Comparison of ENCODE assay signal across 21 mouse cellular contexts in the genomic region with DNA sequence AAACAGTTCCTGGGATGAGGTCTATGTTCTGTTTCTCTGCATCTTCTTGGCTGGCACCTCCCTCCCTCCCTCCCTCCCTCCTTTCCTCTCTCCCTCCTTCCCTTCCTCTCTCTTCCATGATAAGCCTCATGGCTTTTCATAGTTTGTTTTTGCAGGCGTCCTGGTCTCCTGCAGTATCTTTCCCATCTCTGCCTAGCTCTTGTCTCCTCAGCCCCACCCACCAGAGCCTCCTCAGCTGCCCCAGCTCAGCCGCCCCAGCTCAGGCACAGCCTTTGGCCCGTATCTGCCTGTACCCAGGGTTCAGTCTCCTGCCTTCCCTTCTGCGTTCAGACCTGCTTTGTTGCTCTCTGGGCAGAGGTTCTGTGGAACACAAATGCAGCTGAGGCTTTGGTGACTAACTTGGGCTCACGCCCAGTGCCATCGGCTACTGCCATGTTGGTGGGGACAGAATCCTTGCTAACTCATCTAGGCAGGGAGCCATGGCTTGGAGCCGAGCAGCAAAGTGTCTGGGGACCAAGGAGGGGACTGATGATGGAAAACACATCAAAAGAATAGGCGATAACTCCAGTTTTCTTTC.
DNase-seq lines count a peak whose midpoint lies in the region; ATAC-seq and TF ChIP-seq lines count a peak whose summit lies in the region.
"Had no signal": no experiment of that assay in that cellular context is flagged by ENCODE, and none has a peak within 500 bp of the region (broad histone marks: within the 10 kb centered on the region; RNA-seq: fewer than 3 reads in every experiment).

No protein-coding gene starts in this region.

- no peak overlapping the region for H3K4me2 ChIP-seq in forebrain, embryonic 14.5 days (ENCODE audit: low read length)
- H3K4me2 ChIP-seq in forebrain, embryonic 13.5 days: no peak overlapping the region
- no peak overlapping the region for H3K4me2 ChIP-seq in hindbrain, postnatal 0 days (ENCODE audit: low read depth, low read length)
- no peak overlapping the region for H3K4me2 ChIP-seq in hindbrain, embryonic 12.5 days (replicated peaks)
- no peak overlapping the region for H3K4me2 ChIP-seq in midbrain, embryonic 16.5 days (ENCODE audit: low read length)
- no peak overlapping the region for H3K4me2 ChIP-seq in midbrain, embryonic 14.5 days (ENCODE audit: low read length)
- H3K4me2 ChIP-seq: liver, embryonic 15.5 days; midbrain, embryonic 12.5 days; neural tube, embryonic 15.5 days had no signal

- no peak for TF ChIP-seq CTCF in hindbrain, postnatal 0 days (IDR thresholded peaks at IDR 0.05; ENCODE audit: low read depth)
- no peak for TF ChIP-seq CTCF in brain, embryonic 14.5 days (IDR thresholded peaks at IDR 0.05; ENCODE audit: borderline replicate concordance, extremely low read depth, insufficient read depth, insufficient read length)

- H3K27ac ChIP-seq in forebrain, embryonic 14.5 days (ENCODE audit: low read depth, low read length): no peak overlapping the region
- H3K27ac ChIP-seq in forebrain, embryonic 13.5 days: no peak overlapping the region
- H3K27ac ChIP-seq in hindbrain, postnatal 0 days: no peak overlapping the region
- H3K27ac ChIP-seq in hindbrain, embryonic 12.5 days: no peak overlapping the region
- H3K27ac ChIP-seq in midbrain, embryonic 16.5 days (ENCODE audit: low read length): no peak overlapping the region; the same call in 1 of the 2 replicates
- H3K27ac ChIP-seq in midbrain, embryonic 14.5 days (replicated peaks; ENCODE audit: low read depth, low read length): no peak overlapping the region
- H3K27ac ChIP-seq: heart, adult 2 months; liver, embryonic 15.5 days; macrophage; midbrain, embryonic 12.5 days; neural tube, embryonic 15.5 days had no signal

- H3K4me1 ChIP-seq in forebrain, embryonic 14.5 days (ENCODE audit: control insufficient read depth, insufficient read depth, low read length): no peaks in the 10 kb centered on the region
- peaks cover 8% of the 10 kb centered on the region for H3K4me1 ChIP-seq in forebrain, embryonic 13.5 days
- no peaks in the 10 kb centered on the region for H3K4me1 ChIP-seq in hindbrain, postnatal 0 days (ENCODE audit: insufficient read depth, low read length)
- 0 out of 2 replicates have a peak, but pooled peaks cover 2% of the 10 kb centered on the region for H3K4me1 ChIP-seq in hindbrain, embryonic 12.5 days
- H3K4me1 ChIP-seq in midbrain, embryonic 16.5 days (ENCODE audit: control insufficient read depth, insufficient read depth, low read length): peaks cover 6% of the 10 kb centered on the region; the same call in 1 of the 2 replicates
- no peaks in the 10 kb centered on the region for H3K4me1 ChIP-seq in midbrain, embryonic 14.5 days (ENCODE audit: control insufficient read depth, insufficient read depth, low read length)
- H3K4me1 ChIP-seq: liver, embryonic 15.5 days; midbrain, embryonic 12.5 days had no signal

- H3K9ac ChIP-seq in forebrain, embryonic 14.5 days (ENCODE audit: low read length): no peak overlapping the region
- H3K9ac ChIP-seq in forebrain, embryonic 13.5 days: no peak overlapping the region
- H3K9ac ChIP-seq in hindbrain, postnatal 0 days (replicated peaks; ENCODE audit: low read length): no peak overlapping the region
- H3K9ac ChIP-seq in hindbrain, embryonic 12.5 days: no peak overlapping the region
- no peak overlapping the region for H3K9ac ChIP-seq in midbrain, embryonic 16.5 days (ENCODE audit: low read depth, low read length)
- no peak overlapping the region for H3K9ac ChIP-seq in midbrain, embryonic 14.5 days (replicated peaks; ENCODE audit: low read length)
- H3K9ac ChIP-seq: liver, embryonic 15.5 days; midbrain, embryonic 12.5 days; neural tube, embryonic 15.5 days had no signal

- no peaks in the 10 kb centered on the region for H3K27me3 ChIP-seq in forebrain, embryonic 14.5 days (replicated peaks; ENCODE audit: control insufficient read depth, insufficient read depth, low read length)
- H3K27me3 ChIP-seq in forebrain, embryonic 13.5 days: no peaks in the 10 kb centered on the region
- H3K27me3 ChIP-seq in hindbrain, postnatal 0 days (ENCODE audit: insufficient read depth, low read length): no peaks in the 10 kb centered on the region
- H3K27me3 ChIP-seq in hindbrain, embryonic 12.5 days: no peaks in the 10 kb centered on the region; the same call in 1 of the 2 replicates
- no peaks in the 10 kb centered on the region for H3K27me3 ChIP-seq in midbrain, embryonic 16.5 days (ENCODE audit: control insufficient read depth, insufficient read depth, low read depth, low read length)
- no peaks in the 10 kb centered on the region for H3K27me3 ChIP-seq in midbrain, embryonic 14.5 days (ENCODE audit: control insufficient read depth, insufficient read depth, low read length)
- H3K27me3 ChIP-seq: liver, embryonic 15.5 days; midbrain, embryonic 12.5 days; neural tube, embryonic 15.5 days had no signal

- peak; percentile 38 for DNase-seq in forebrain, embryonic 14.5 days (ENCODE audit: low spot score)
- DNase-seq in hindbrain, postnatal 0 days (ENCODE audit: low spot score): peak; percentile 75
- DNase-seq in midbrain, embryonic 14.5 days: no peak
- DNase-seq in brain, embryonic 14.5 days (ENCODE audit: low read depth): peak; percentile 65
- no peak for DNase-seq in spleen, postnatal 36 days (ENCODE audit: low spot score in 2 of 2)
- DNase-seq: adrenal gland, postnatal 25 days; cerebellum, adult 8-10 months; gastrocnemius, postnatal 14 days; heart, adult 2 months; kidney, adult 2 months; kidney, postnatal 10 days; thymus, postnatal 25 days had no signal

- no peaks in the 10 kb centered on the region for H3K36me3 ChIP-seq in forebrain, embryonic 14.5 days (ENCODE audit: control insufficient read depth, insufficient read depth, low read length)
- H3K36me3 ChIP-seq in forebrain, embryonic 13.5 days (ENCODE audit: poor library complexity, severe bottlenecking): no peaks in the 10 kb centered on the region
- H3K36me3 ChIP-seq in hindbrain, postnatal 0 days (ENCODE audit: insufficient read depth, low read length): no peaks in the 10 kb centered on the region
- H3K36me3 ChIP-seq in hindbrain, embryonic 12.5 days: no peaks in the 10 kb centered on the region
- no peaks in the 10 kb centered on the region for H3K36me3 ChIP-seq in midbrain, embryonic 16.5 days (ENCODE audit: control insufficient read depth, insufficient read depth, low read length)
- no peaks in the 10 kb centered on the region for H3K36me3 ChIP-seq in midbrain, embryonic 14.5 days (ENCODE audit: control insufficient read depth, insufficient read depth, low read length)
- H3K36me3 ChIP-seq: liver, embryonic 15.5 days; midbrain, embryonic 12.5 days; neural tube, embryonic 15.5 days had no signal

- 72% methylated on average over 8 of the region's 8 CpGs for WGBS in forebrain, embryonic 14.5 days
- 71% methylated on average over 8 of the region's 8 CpGs for WGBS in forebrain, embryonic 13.5 days
- WGBS in hindbrain, postnatal 0 days: 54% methylated on average over 8 of the region's 8 CpGs
- WGBS in hindbrain, embryonic 12.5 days: 79% methylated on average over 8 of the region's 8 CpGs
- WGBS in midbrain, embryonic 16.5 days: 73% methylated on average over 8 of the region's 8 CpGs
- WGBS in midbrain, embryonic 14.5 days: 72% methylated on average over 8 of the region's 8 CpGs

- no peak for TF ChIP-seq POLR2A in brain, embryonic 14.5 days (IDR thresholded peaks at IDR 0.05; ENCODE audit: borderline replicate concordance, extremely low read depth, insufficient read depth, insufficient read length, poor library complexity, severe bottlenecking)

- no peak for ATAC-seq in forebrain, embryonic 14.5 days
- ATAC-seq in forebrain, embryonic 13.5 days: no peak
- peak; percentile 54; the same call in 1 of the 2 replicates for ATAC-seq in hindbrain, postnatal 0 days
- no peak for ATAC-seq in hindbrain, embryonic 12.5 days (ENCODE audit: low FRiP score)
- ATAC-seq in midbrain, embryonic 16.5 days: 0 out of 2 replicates have a peak, but pooled peaks have one; percentile 36
- ATAC-seq in midbrain, embryonic 14.5 days (ENCODE audit: low FRiP score, low TSS enrichment): no peak
- ATAC-seq: CD4-positive, CD25-positive, alpha-beta regulatory T cell, adult 4 months; inflammation-experienced regulatory T-cells, adult 6 months had no signal

- no peaks in the 10 kb centered on the region for H3K9me3 ChIP-seq in forebrain, embryonic 14.5 days (replicated peaks; ENCODE audit: control insufficient read depth, low read length)
- no peaks in the 10 kb centered on the region for H3K9me3 ChIP-seq in forebrain, embryonic 13.5 days (replicated peaks)
- H3K9me3 ChIP-seq in hindbrain, postnatal 0 days (ENCODE audit: low read length): no peaks in the 10 kb centered on the region
- H3K9me3 ChIP-seq in hindbrain, embryonic 12.5 days (replicated peaks): no peaks in the 10 kb centered on the region
- peaks cover 5% of the 10 kb centered on the region for H3K9me3 ChIP-seq in midbrain, embryonic 16.5 days (replicated peaks; ENCODE audit: control insufficient read depth, low read length, poor library complexity, severe bottlenecking)
- no peaks in the 10 kb centered on the region for H3K9me3 ChIP-seq in midbrain, embryonic 14.5 days (ENCODE audit: control insufficient read depth, low read length)
- H3K9me3 ChIP-seq: liver, embryonic 15.5 days; neural tube, embryonic 15.5 days had no signal

- H3K4me3 ChIP-seq in forebrain, embryonic 14.5 days (ENCODE audit: low read depth, low read length): no peak overlapping the region
- no peak overlapping the region for H3K4me3 ChIP-seq in forebrain, embryonic 13.5 days
- H3K4me3 ChIP-seq in hindbrain, postnatal 0 days (ENCODE audit: low read length): no peak overlapping the region
- H3K4me3 ChIP-seq in hindbrain, embryonic 12.5 days: no peak overlapping the region
- H3K4me3 ChIP-seq in midbrain, embryonic 16.5 days (ENCODE audit: low read depth, low read length): no peak overlapping the region
- H3K4me3 ChIP-seq in midbrain, embryonic 14.5 days (replicated peaks; ENCODE audit: low read depth, low read length): no peak overlapping the region
- H3K4me3 ChIP-seq: heart, adult 2 months; liver, embryonic 15.5 days; midbrain, embryonic 12.5 days; neural tube, embryonic 15.5 days had no signal

Comparison
In these comparisons a context has a peak if more than half of its experiments do, and no peak if none do; other contexts are left out.
1. ATAC-seq: peak in hindbrain, postnatal 0 days (single experiment) and midbrain, embryonic 16.5 days (single experiment); none in forebrain, embryonic 14.5 days (single experiment), forebrain, embryonic 13.5 days (single experiment), hindbrain, embryonic 12.5 days (single experiment) and midbrain, embryonic 14.5 days (single experiment).
2. DNase-seq: peak in forebrain, embryonic 14.5 days (single experiment), hindbrain, postnatal 0 days (single experiment) and brain, embryonic 14.5 days (single experiment); none in midbrain, embryonic 14.5 days (single experiment) and spleen, postnatal 36 days (0 of 2).